Mouse (Mus musculus) naive thymus-derived CD4-positive, alpha-beta T cell, adult 2 months (primary cell): ENCODE data around the gene Arf3.
A peak's percentile ranks its signal among the peaks of the same experiment; 100 is the strongest.
"Not testable (repeated sequence)": the region's sequence is repeated elsewhere in the genome, so short reads cannot be mapped to it uniquely, and the experiment has no call there.

ENCODE experiments used
- DNase-seq: peaks from one replicate; pipeline ENCODE4 v3.0.0-alpha.2; 2011; ENCODE audit warnings: low read depth

Gene Arf3

GRCm38 (mm10) chr15:98762670-98763529, at the start of gene Arf3:
Gene Arf3, minus strand, starts transcription at chr15:98763214.
- peak; percentile 97 for DNase-seq

- not testable (repeated sequence) for DNase-seq
Observed at GRCm38 (mm10) chr15:98810212-98810611, 47.2 kb upstream of the Arf3 start.

DNA sequence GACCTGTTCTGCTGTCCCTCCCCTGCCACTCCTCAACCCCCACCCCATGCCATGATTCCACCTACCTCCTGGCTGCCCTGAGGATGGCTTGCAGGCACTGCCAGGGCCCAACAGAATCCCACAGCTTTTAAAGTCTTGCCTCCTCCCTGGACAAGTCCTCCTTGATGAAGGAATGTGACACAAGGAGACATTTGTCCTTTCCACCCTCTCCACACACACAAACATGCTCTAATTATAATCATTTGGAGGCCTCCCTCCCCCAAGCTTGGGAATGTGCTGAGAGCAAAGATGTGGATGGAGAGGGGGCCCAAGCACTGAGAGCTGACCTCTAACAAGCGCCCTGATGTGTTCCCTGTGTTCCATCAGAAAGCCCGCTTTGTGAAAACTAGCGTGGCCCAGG, 46.4 kb upstream of the Arf3 start, which contains the start of gene Ddn:
Gene Ddn, minus strand, starts transcription at position 101 of the 400 bp plus-strand sequence.
- no peak for DNase-seq

GRCm38 (mm10) chr15:98808651-98809134, 45.7 kb upstream of the Arf3 start:
- no peak for DNase-seq

GRCm38 (mm10) chr15:98807895-98808650, 45.1 kb upstream of the Arf3 start:
- peak; percentile 83 for DNase-seq

DNA sequence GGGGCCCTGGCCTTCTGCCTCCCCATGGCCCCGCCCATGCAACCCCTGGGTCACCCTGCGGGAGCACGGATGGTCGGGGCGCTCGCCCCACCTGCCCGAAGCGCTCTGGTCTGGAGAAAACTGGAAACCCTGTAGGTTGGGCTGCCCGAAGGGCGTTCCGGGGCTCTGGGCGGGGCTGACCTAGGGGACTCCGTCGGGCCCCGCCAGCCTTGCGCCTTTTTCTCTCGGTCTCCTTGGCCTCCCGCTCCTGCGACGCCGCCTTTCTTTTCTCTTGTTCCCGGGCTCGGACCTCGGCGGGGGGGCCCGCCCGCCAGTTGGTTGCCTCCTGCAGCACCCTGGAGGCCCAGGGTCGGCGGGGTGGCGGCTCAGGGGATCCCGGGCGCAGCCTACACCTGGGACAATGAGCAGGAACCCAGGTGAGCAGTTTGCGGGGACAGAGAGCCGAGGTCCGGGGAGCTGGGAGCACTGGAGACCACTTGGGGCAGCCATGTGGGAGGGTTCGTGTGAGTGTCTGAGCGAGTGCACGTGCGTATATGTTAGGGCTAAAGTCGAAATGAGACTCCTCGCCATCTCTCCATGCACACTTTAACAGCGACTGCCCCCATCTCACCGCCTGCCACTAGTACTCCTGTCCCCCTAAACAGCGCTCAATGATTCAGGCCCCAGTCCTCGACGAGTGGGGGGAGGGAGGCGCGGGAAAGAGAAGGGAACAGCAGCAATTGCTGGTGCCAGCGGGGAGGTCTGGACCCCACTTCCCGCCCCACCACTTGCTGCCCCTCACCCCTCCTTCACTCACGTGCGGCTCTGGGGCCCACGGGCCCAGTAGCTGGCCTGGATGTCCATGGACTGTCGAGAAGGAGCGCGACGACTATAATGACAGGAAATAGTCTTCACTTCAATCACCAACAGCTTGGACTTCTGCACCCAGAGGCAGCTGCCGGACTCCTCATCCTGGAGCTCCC, 44.1 kb upstream of the Arf3 start:
- DNase-seq: peak; percentile 42

DNA sequence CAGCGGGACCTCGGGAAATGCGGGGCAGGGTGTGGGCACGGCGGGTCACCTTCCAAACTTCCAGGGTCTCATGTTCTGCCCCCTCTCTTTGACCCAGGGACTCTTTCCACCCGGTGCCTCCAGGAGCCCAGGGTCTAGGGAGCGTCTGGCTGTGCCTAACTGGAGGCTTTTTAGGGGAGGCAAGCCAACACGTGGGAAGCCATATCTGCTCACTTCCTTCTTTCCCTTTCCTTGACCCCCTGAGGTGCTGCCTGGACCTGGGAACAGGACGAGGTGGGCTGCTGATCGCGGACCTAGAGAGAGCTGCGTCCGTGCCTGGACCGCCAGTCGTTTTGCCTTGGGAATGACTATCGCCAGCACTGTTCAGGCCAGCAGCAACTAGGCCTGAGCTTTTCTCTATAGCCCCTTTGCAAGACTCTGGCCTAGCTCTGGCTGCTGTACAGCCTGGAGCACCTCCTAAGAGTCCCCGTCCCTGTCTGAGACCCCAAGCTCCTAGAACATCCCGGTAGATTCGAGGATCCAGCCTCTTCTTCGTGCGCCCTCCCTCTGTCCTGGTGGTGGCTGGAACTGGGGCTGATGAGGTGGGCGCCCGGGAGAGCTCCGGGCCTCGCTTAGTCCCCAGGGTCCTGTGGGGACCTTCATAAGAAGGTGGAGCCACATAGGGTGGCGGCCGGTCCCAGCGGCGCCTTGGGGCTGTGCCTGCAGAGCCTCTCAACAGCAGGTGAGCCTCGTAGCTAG, 43.2 kb upstream of the Arf3 start:
- no peak for DNase-seq

GRCm38 (mm10) chr15:98805324-98806040, 42.5 kb upstream of the Arf3 start:
- DNase-seq: peak; percentile 58

GRCm38 (mm10) chr15:98804054-98804453, 41.0 kb upstream of the Arf3 start:
- peak; percentile 84 for DNase-seq

DNA sequence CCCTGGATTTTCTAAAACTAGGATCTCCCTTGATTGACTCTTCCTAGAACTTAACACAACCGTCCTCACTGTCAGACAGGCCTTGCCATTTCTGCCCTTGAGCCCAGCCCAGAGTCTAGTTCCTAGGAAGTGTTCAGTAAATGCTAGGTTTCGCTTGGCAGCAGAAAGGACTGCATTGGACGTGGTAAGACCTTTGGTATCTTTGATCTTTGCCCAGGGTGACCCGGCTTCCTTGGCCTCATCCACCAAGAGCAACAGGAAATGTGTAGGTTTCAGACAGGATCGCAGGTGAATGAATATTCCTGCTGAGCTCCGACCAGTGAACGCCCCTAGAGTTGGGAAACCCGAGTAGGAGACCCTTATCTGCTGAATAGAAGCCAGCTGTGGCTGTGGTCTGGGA, 39.9 kb upstream of the Arf3 start:
- no peak for DNase-seq

GRCm38 (mm10) chr15:98799396-98799795, 36.4 kb upstream of the Arf3 start:
- DNase-seq: peak; percentile 84

GRCm38 (mm10) chr15:98798903-98799302, 35.9 kb upstream of the Arf3 start:
- DNase-seq: no peak

- no peak for DNase-seq
Observed at GRCm38 (mm10) chr15:98797835-98798492, 35.0 kb upstream of the Arf3 start.

DNA sequence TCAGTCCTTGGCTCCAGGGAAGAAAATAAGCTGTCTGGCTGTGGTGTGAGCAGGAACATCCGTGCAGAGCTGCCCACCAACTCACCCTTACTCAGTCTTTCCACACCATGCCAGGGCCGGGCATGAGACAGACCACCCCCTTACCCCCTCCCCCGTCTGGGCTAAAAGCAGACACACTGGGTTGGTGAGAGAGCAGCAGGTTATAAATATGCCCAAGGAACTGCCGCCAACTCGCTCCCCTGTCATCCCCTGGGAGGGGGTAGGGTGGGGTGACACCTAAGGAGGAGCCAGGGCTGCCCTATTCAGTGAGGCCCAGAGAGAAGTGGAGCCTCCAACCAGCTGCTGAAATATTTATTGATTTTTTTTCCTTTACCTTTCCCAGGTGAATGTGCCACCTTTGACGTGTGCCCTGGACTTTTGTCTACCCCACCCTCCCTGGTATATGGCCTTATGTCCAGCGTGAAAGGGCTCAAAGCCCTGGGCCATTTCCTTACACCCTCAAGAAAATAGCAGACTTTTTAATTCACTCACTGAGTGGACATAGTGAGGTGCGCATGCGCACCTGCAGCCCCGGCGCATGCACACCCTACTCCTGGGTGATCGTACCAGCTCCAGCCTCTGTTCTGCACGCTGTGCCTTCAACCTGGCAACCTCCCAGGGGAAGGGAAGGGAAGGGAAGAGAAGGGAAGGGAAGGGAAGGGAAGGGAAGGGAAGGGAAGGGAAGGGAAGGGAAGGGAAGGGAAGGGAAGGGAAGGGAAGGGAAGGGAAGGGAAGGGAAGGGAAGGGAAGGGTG, 34.0 kb upstream of the Arf3 start:
- DNase-seq: no peak

DNA sequence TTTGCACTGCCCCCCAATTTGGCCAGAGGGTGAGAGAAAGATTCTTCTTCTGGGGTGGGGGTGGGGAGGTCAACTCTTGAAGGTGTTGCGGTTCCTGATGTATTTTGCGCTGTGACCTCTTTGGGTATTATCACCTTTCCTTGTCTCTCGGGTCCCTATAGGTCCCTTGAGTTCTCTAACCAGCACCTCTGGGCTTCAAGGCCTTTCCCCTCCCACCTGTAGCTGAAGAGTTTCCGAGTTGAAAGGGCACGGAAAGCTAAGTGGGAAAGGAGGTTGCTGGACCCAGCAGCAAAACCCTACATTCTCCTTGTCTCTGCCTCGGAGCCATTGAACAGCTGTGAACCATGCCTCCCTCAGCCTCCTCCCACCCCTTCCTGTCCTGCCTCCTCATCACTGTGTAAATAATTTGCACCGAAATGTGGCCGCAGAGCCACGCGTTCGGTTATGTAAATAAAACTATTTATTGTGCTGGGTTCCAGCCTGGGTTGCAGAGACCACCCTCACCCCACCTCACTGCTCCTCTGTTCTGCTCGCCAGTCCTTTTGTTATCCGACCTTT, 30.2 kb upstream of the Arf3 start:
- DNase-seq: no peak

- peak; percentile 45 for DNase-seq
Observed at GRCm38 (mm10) chr15:98792233-98793020, 29.4 kb upstream of the Arf3 start.

GRCm38 (mm10) chr15:98791771-98792170, 28.8 kb upstream of the Arf3 start:
- peak; percentile 40 for DNase-seq

GRCm38 (mm10) chr15:98791221-98791620, 28.2 kb upstream of the Arf3 start:
- DNase-seq: no peak
